Mouse (Mus musculus): ENCODE measurements around the gene Egf.
A peak's percentile ranks its signal among the peaks of the same experiment; 100 is the strongest.

The Egf gene

GRCm38 (mm10) chr3:129714542-129715145, 40.5 kb downstream of the Egf start:
- no peak for DNase-seq (ENCODE audit: low spot score)

GRCm38 (mm10) chr3:129708157-129708556, 47.0 kb downstream of the Egf start:
- no peak for DNase-seq (ENCODE audit: low spot score)

- DNase-seq (ENCODE audit: low spot score) = no peak
These were observed 56.2 kb downstream of the Egf start for GRCm38 (mm10) chr3:129698882-129699281.

GRCm38 (mm10) chr3:129698365-129698764, 56.8 kb downstream of the Egf start:
- no peak for DNase-seq (ENCODE audit: low spot score)

GRCm38 (mm10) chr3:129697691-129698090, 57.4 kb downstream of the Egf start:
- DNase-seq (ENCODE audit: low spot score) = no peak

GRCm38 (mm10) chr3:129695943-129696342, 59.2 kb downstream of the Egf start:
- DNase-seq (ENCODE audit: low spot score) = no peak

GRCm38 (mm10) chr3:129693581-129693980, 61.5 kb downstream of the Egf start:
- DNase-seq (ENCODE audit: low spot score) = no peak

GRCm38 (mm10) chr3:129692816-129693215, 62.3 kb downstream of the Egf start:
- no peak for DNase-seq (ENCODE audit: low spot score)

- no peak for DNase-seq (ENCODE audit: low spot score)
These were observed 67.7 kb downstream of the Egf start for GRCm38 (mm10) chr3:129687429-129687828.

- no peak for DNase-seq (ENCODE audit: low spot score)
These were observed 68.3 kb downstream of the Egf start for GRCm38 (mm10) chr3:129686698-129687333.

- DNase-seq (ENCODE audit: low spot score) = no peak
These were observed 68.9 kb downstream of the Egf start for GRCm38 (mm10) chr3:129686196-129686595.

GRCm38 (mm10) chr3:129683060-129683679, 71.9 kb downstream of the Egf start:
- no peak for DNase-seq (ENCODE audit: low spot score)

GRCm38 (mm10) chr3:129682389-129682788, 72.7 kb downstream of the Egf start:
- no peak for DNase-seq (ENCODE audit: low spot score)

- no peak for DNase-seq (ENCODE audit: low spot score)
These were observed 73.3 kb downstream of the Egf start for GRCm38 (mm10) chr3:129681841-129682240.

- peak; percentile 19 for DNase-seq (ENCODE audit: low spot score)
These were observed 74.9 kb downstream of the Egf start for GRCm38 (mm10) chr3:129680258-129680657.

- DNase-seq (ENCODE audit: low spot score) = no peak
These were observed 79.2 kb downstream of the Egf start for GRCm38 (mm10) chr3:129675923-129676322.

- DNase-seq (ENCODE audit: low spot score) = no peak
These were observed 91.2 kb downstream of the Egf start for GRCm38 (mm10) chr3:129663906-129664305.

GRCm38 (mm10) chr3:129658776-129659175, 96.3 kb downstream of the Egf start:
- no peak for DNase-seq (ENCODE audit: low spot score)

GRCm38 (mm10) chr3:129657775-129658174, 97.3 kb downstream of the Egf start:
- no peak for DNase-seq (ENCODE audit: low spot score)

- no peak for DNase-seq (ENCODE audit: low spot score)
These were observed 97.9 kb downstream of the Egf start for GRCm38 (mm10) chr3:129657222-129657621.

- DNase-seq (ENCODE audit: low spot score) = no peak
These were observed 98.6 kb downstream of the Egf start for GRCm38 (mm10) chr3:129656540-129656939.

GRCm38 (mm10) chr3:129652476-129652875, 102.6 kb downstream of the Egf start:
- DNase-seq (ENCODE audit: low spot score) = no peak

GRCm38 (mm10) chr3:129651765-129652164, 103.4 kb downstream of the Egf start:
- no peak for DNase-seq (ENCODE audit: low spot score)

- no peak for DNase-seq (ENCODE audit: low spot score)
These were observed 104.2 kb downstream of the Egf start for GRCm38 (mm10) chr3:129650931-129651330.
